In genomic region chr9:43070566-43070965, GRCm38 (mm10) we compare ENCODE assay signal across 20 mouse cellular contexts. TPM values are rescaled to one million over a fixed set of nuclear protein-coding genes. Genes with fewer than 3 reads are reported as not detected.
DNase-seq lines count a peak whose midpoint lies in the region; ATAC-seq lines count a peak whose summit lies in the region.
"Had no signal": no experiment of that assay in that cellular context is flagged by ENCODE, and none has a peak within 500 bp of the region (broad histone marks: within the 10 kb centered on the region; RNA-seq: fewer than 3 reads in every experiment).

No protein-coding gene starts in this region.

- H3K36me3 ChIP-seq in hindbrain, embryonic 11.5 days (ENCODE audit: control insufficient read depth, insufficient read depth, low read length): no peaks in the 10 kb centered on the region
- no peaks in the 10 kb centered on the region for H3K36me3 ChIP-seq in midbrain, embryonic 12.5 days
- no peaks in the 10 kb centered on the region for H3K36me3 ChIP-seq in neural tube, embryonic 15.5 days
- no peaks in the 10 kb centered on the region for H3K36me3 ChIP-seq in kidney, embryonic 14.5 days (ENCODE audit: control insufficient read depth, insufficient read depth, low read length)
- H3K36me3 ChIP-seq: embryonic facial prominence, embryonic 15.5 days had no signal

- H3K4me2 ChIP-seq in hindbrain, embryonic 11.5 days (replicated peaks; ENCODE audit: low read depth, low read length): no peak overlapping the region; the same call in 1 of the 2 replicates
- H3K4me2 ChIP-seq in midbrain, embryonic 12.5 days (replicated peaks): peak overlapping the region; percentile 14
- H3K4me2 ChIP-seq in neural tube, embryonic 15.5 days: peak overlapping the region; percentile 50
- no peak overlapping the region for H3K4me2 ChIP-seq in kidney, embryonic 14.5 days (replicated peaks; ENCODE audit: low read depth, low read length)
- H3K4me2 ChIP-seq: embryonic facial prominence, embryonic 15.5 days had no signal

- H3K4me3 ChIP-seq in hindbrain, embryonic 11.5 days (ENCODE audit: low read depth, low read length): peak overlapping the region; percentile 20; the same call in 1 of the 2 replicates
- H3K4me3 ChIP-seq in midbrain, embryonic 12.5 days: peak overlapping the region; percentile 26
- peak overlapping the region; percentile 48 for H3K4me3 ChIP-seq in neural tube, embryonic 15.5 days (replicated peaks)
- H3K4me3 ChIP-seq in kidney, embryonic 14.5 days (ENCODE audit: low read length): no peak overlapping the region
- H3K4me3 ChIP-seq: embryonic facial prominence, embryonic 15.5 days had no signal

- no peak for ATAC-seq in hindbrain, embryonic 11.5 days (ENCODE audit: low FRiP score)
- no peak for ATAC-seq in midbrain, embryonic 12.5 days (ENCODE audit: low FRiP score, low read depth)
- peak; percentile 65 for ATAC-seq in neural tube, embryonic 15.5 days (ENCODE audit: low FRiP score)
- ATAC-seq in kidney, embryonic 14.5 days (ENCODE audit: low FRiP score, low TSS enrichment): no peak
- ATAC-seq: intestine, embryonic 16.5 days had no signal

- H3K27ac ChIP-seq in hindbrain, embryonic 11.5 days (ENCODE audit: low read depth, low read length): peak overlapping the region; percentile 65; the same call in 1 of the 2 replicates
- H3K27ac ChIP-seq in midbrain, embryonic 12.5 days (replicated peaks): peak overlapping the region; percentile 77
- peak overlapping the region; percentile 87 for H3K27ac ChIP-seq in neural tube, embryonic 15.5 days (replicated peaks)
- H3K27ac ChIP-seq in kidney, embryonic 14.5 days (ENCODE audit: low read depth, low read length): no peak overlapping the region
- H3K27ac ChIP-seq: embryonic facial prominence, embryonic 15.5 days; liver, embryonic 14.5 days had no signal

- peak; percentile 23 for DNase-seq in heart, adult 11 months
- no peak for DNase-seq in heart, adult 8-10 months (ENCODE audit: low spot score)
- DNase-seq in hindbrain, embryonic 11.5 days (ENCODE audit: low spot score): peak; percentile 13
- no peak for DNase-seq in spleen, postnatal 4 days (ENCODE audit: low spot score in 2 of 2)
- no peak for DNase-seq in left cerebral cortex, adult 11 months (ENCODE audit: low spot score)
- DNase-seq: adrenal gland, adult 8-10 months; cerebellum, adult 18-20 months; gastrocnemius, postnatal 10 days; heart, postnatal 10 days; kidney, postnatal 25 days; layer of hippocampus, postnatal 36 days; lung, postnatal 36 days; right cerebral cortex, postnatal 14 days had no signal

- peak overlapping the region; percentile 37; the same call in 1 of the 2 replicates for H3K9ac ChIP-seq in hindbrain, embryonic 11.5 days (ENCODE audit: low read depth, low read length)
- H3K9ac ChIP-seq in midbrain, embryonic 12.5 days (replicated peaks): peak overlapping the region; percentile 35
- H3K9ac ChIP-seq in neural tube, embryonic 15.5 days (replicated peaks): peak overlapping the region; percentile 59
- H3K9ac ChIP-seq in kidney, embryonic 14.5 days (ENCODE audit: low read depth, low read length): no peak overlapping the region
- H3K9ac ChIP-seq: embryonic facial prominence, embryonic 15.5 days; liver, embryonic 14.5 days had no signal

- no peaks in the 10 kb centered on the region for H3K27me3 ChIP-seq in hindbrain, embryonic 11.5 days (ENCODE audit: control insufficient read depth, insufficient read depth, low read length)
- no peaks in the 10 kb centered on the region for H3K27me3 ChIP-seq in midbrain, embryonic 12.5 days
- no peaks in the 10 kb centered on the region for H3K27me3 ChIP-seq in neural tube, embryonic 15.5 days (replicated peaks)
- H3K27me3 ChIP-seq in kidney, embryonic 14.5 days (ENCODE audit: control insufficient read depth, insufficient read depth, low read length): no peaks in the 10 kb centered on the region
- H3K27me3 ChIP-seq: embryonic facial prominence, embryonic 15.5 days had no signal

- H3K4me1 ChIP-seq in hindbrain, embryonic 11.5 days (replicated peaks; ENCODE audit: control insufficient read depth, insufficient read depth, low read length): no peaks in the 10 kb centered on the region; the same call in 1 of the 2 replicates
- peaks cover 25% of the 10 kb centered on the region for H3K4me1 ChIP-seq in midbrain, embryonic 12.5 days
- peaks cover 37% of the 10 kb centered on the region for H3K4me1 ChIP-seq in neural tube, embryonic 15.5 days
- peaks cover 21% of the 10 kb centered on the region; the same call in 1 of the 2 replicates for H3K4me1 ChIP-seq in kidney, embryonic 14.5 days (ENCODE audit: control insufficient read depth, insufficient read depth, low read length)

- no peaks in the 10 kb centered on the region for H3K9me3 ChIP-seq in hindbrain, embryonic 11.5 days (ENCODE audit: control insufficient read depth, low read length)
- no peaks in the 10 kb centered on the region for H3K9me3 ChIP-seq in midbrain, embryonic 12.5 days
- no peaks in the 10 kb centered on the region for H3K9me3 ChIP-seq in neural tube, embryonic 15.5 days (replicated peaks)
- H3K9me3 ChIP-seq in kidney, embryonic 14.5 days (ENCODE audit: control insufficient read depth, low read length): no peaks in the 10 kb centered on the region
- H3K9me3 ChIP-seq: embryonic facial prominence, embryonic 15.5 days had no signal

- WGBS in hindbrain, embryonic 11.5 days: 40% methylated on average over 4 of the region's 4 CpGs
- WGBS in midbrain, embryonic 12.5 days: 23% methylated on average over 4 of the region's 4 CpGs
- WGBS in neural tube, embryonic 15.5 days: 26% methylated on average over 4 of the region's 4 CpGs
- 68% methylated on average over 4 of the region's 4 CpGs for WGBS in kidney, embryonic 14.5 days

RNA-seq across cellular contexts. Expression of gene Arhgef12, which starts 36.5 kb away (rescaled TPM):
- 100 to 1,000 TPM; 132 to 160 (median 141) TPM for total RNA-seq in heart, adult 8-10 months (2022)
- 11.6 and 22.5 TPM in 2 replicates for polyA plus RNA-seq in hindbrain, embryonic 11.5 days (2014; fragmentation: Nextera tagmentation; extraction: Ambion mirVana)
- 16.6 and 17.4 TPM in 2 replicates for polyA plus RNA-seq in midbrain, embryonic 12.5 days (2016; fragmentation: Nextera tagmentation; extraction: Ambion mirVana)
- 19.9 and 23.2 TPM in 2 replicates for polyA plus RNA-seq in neural tube, embryonic 15.5 days (2015; fragmentation: Nextera tagmentation; extraction: Ambion mirVana)
- 17.1 and 29.1 TPM in 2 replicates for polyA plus RNA-seq in kidney, embryonic 14.5 days (2014; fragmentation: Nextera tagmentation; extraction: Ambion mirVana)

RNA-seq across cellular contexts. Expression of gene Tmem136, which starts 45.8 kb away (rescaled TPM):
- 1 to 10 TPM; 3.9 to 7.5 (median 6.6) TPM for total RNA-seq in heart, adult 8-10 months (2022)
- 16.9 and 19.2 TPM in 2 replicates for polyA plus RNA-seq in hindbrain, embryonic 11.5 days (2014; fragmentation: Nextera tagmentation; extraction: Ambion mirVana)
- polyA plus RNA-seq in midbrain, embryonic 12.5 days (2016; fragmentation: Nextera tagmentation; extraction: Ambion mirVana): 11.0 and 13.0 TPM in 2 replicates
- polyA plus RNA-seq in neural tube, embryonic 15.5 days (2015; fragmentation: Nextera tagmentation; extraction: Ambion mirVana): 9.3 and 11.0 TPM in 2 replicates
- 6.1 and 9.7 TPM in 2 replicates for polyA plus RNA-seq in kidney, embryonic 14.5 days (2014; fragmentation: Nextera tagmentation; extraction: Ambion mirVana)
- total RNA-seq: monocyte, adult 5-6 weeks had no signal

Comparison
In these comparisons a context has a peak if more than half of its experiments do, and no peak if none do; other contexts are left out.
1. DNase-seq: peak in heart, adult 11 months (single experiment) and hindbrain, embryonic 11.5 days (single experiment); none in heart, adult 8-10 months (single experiment), spleen, postnatal 4 days (0 of 2) and left cerebral cortex, adult 11 months (single experiment).
2. H3K4me2 ChIP-seq: peak in midbrain, embryonic 12.5 days (single experiment) and neural tube, embryonic 15.5 days (single experiment); none in hindbrain, embryonic 11.5 days (single experiment) and kidney, embryonic 14.5 days (single experiment).